Mouse (Mus musculus): Measurements from ENCODE around the gene Pdgfb.

Pdgfb gene

GRCm38 (mm10) chr15:80014321-80015210 lies at the start of gene Pdgfb:
Pdgfb (minus strand) TSS chr15:80014977.
- no peak for DNase-seq (ENCODE audit: low spot score)

- DNase-seq (ENCODE audit: low spot score), result no peak
Measured at GRCm38 (mm10) chr15:80062821-80063220, 48.0 kb upstream of the Pdgfb start.

- no peak for DNase-seq (ENCODE audit: low spot score)
Measured at GRCm38 (mm10) chr15:80062339-80062738, 47.6 kb upstream of the Pdgfb start.

- DNase-seq (ENCODE audit: low spot score), result no peak
Measured at GRCm38 (mm10) chr15:80061071-80061550, 46.3 kb upstream of the Pdgfb start.

- no peak for DNase-seq (ENCODE audit: low spot score)
Measured at GRCm38 (mm10) chr15:80060356-80061070, 45.7 kb upstream of the Pdgfb start.

- no peak for DNase-seq (ENCODE audit: low spot score)
Measured at GRCm38 (mm10) chr15:80059606-80060005, 44.8 kb upstream of the Pdgfb start.

GRCm38 (mm10) chr15:80058151-80058550 lies 43.4 kb upstream of the Pdgfb start:
- DNase-seq (ENCODE audit: low spot score), result no peak

- DNase-seq (ENCODE audit: low spot score), result no peak
Measured at GRCm38 (mm10) chr15:80054034-80054710, 39.4 kb upstream of the Pdgfb start.

GRCm38 (mm10) chr15:80053381-80054033 lies 38.7 kb upstream of the Pdgfb start:
- DNase-seq (ENCODE audit: low spot score), result no peak

GRCm38 (mm10) chr15:80051782-80052181 lies 37.0 kb upstream of the Pdgfb start:
- DNase-seq (ENCODE audit: low spot score), result no peak

- no peak for DNase-seq (ENCODE audit: low spot score)
Measured at GRCm38 (mm10) chr15:80051092-80051761, 36.5 kb upstream of the Pdgfb start.

GRCm38 (mm10) chr15:80050093-80050492 lies 35.3 kb upstream of the Pdgfb start:
- DNase-seq (ENCODE audit: low spot score), result no peak

GRCm38 (mm10) chr15:80047973-80048372 lies 33.2 kb upstream of the Pdgfb start:
- no peak for DNase-seq (ENCODE audit: low spot score)

- DNase-seq (ENCODE audit: low spot score), result no peak
Measured at GRCm38 (mm10) chr15:80047242-80047641, 32.5 kb upstream of the Pdgfb start.

- no peak for DNase-seq (ENCODE audit: low spot score)
Measured at GRCm38 (mm10) chr15:80045749-80046148, 31.0 kb upstream of the Pdgfb start.

- no peak for DNase-seq (ENCODE audit: low spot score)
Measured at GRCm38 (mm10) chr15:80044249-80044648, 29.5 kb upstream of the Pdgfb start.

- no peak for DNase-seq (ENCODE audit: low spot score)
Measured at GRCm38 (mm10) chr15:80042152-80042551, 27.4 kb upstream of the Pdgfb start.

GRCm38 (mm10) chr15:80038110-80038391 lies 23.3 kb upstream of the Pdgfb start:
- no peak for DNase-seq (ENCODE audit: low spot score)

- no peak for DNase-seq (ENCODE audit: low spot score)
Measured at GRCm38 (mm10) chr15:80037255-80038109, 22.7 kb upstream of the Pdgfb start.

- DNase-seq (ENCODE audit: low spot score), result no peak
Measured at GRCm38 (mm10) chr15:80035341-80035885, 20.6 kb upstream of the Pdgfb start.

Data from ovary, postnatal 10 days (tissue).